Mouse (Mus musculus): ENCODE measurements around the gene Slc16a10.

Gene Slc16a10

DNA sequence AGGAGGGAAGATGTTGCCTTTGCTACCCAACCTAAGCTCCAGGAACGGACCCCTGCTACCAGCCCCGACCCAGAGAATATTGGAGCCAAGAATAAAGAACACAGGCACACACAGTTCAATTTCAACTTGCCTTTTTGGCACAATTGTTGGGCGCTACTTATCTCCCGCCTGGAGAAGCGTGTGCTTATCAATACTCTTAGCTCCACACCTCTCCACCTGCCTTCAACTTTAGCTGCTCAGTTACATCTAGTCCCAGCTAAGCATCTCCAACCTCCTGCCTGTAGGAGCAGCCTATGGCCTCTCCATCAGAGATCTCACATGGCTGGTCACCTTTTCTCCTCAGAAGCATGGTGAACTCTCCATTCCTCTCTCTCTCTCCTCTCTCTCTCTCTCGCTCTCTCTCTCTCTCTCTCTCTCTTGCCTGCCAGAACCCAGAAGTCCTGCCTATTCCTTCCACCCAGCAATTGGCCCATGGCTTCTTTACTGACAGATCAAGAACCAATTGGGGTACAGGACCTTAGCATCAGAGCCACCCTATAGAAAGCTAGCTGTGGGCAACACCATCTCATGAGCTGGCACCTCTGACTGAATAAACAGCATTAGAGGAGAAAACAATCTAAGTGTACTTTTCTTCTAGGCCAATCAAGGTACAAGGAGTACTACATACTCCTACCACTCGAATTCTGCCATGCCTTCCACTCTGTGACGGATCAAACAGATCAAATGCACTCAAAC, 5.4 kb upstream of the Slc16a10 start:
- DNase-seq: no peak

DNA sequence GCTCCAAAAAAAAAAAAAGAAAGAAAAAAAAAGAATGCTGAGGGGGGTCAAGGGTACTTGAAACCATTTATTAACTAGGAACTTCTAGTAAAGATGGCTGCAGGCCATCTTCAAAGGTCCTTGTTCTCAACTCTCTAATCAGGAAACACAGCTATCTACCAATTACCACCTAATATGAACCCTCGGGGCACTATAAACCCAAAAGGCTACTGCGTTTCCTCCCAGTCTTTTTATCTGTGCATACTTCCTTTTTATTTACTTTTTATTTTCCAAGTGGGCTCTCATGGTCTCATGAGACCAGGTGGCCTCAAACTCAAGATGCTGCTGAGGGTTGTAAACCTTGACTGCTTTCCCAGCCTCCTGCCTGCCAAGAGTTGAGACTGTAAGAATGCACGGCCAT, 4.4 kb upstream of the Slc16a10 start:
- no peak for DNase-seq

DNA sequence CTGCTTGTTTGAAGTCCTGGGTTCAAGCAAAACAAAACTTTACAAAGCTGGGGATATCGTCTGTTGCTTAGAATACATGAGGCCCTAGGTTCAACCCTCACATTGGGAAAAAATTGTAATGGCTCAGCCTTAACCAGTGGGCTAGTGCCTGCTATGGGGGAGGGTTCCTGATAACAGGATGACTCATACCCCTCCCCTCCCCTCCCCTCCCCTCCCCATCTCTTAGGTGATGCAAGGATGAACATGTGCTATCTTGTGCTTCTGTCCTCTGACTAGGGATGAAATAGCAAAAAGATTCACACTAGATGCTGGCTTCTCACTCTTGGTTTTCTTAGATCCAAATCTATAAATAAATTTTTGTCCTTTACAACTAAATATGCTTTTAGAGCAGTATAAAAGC, 2.8 kb upstream of the Slc16a10 start:
- no peak for DNase-seq

DNA sequence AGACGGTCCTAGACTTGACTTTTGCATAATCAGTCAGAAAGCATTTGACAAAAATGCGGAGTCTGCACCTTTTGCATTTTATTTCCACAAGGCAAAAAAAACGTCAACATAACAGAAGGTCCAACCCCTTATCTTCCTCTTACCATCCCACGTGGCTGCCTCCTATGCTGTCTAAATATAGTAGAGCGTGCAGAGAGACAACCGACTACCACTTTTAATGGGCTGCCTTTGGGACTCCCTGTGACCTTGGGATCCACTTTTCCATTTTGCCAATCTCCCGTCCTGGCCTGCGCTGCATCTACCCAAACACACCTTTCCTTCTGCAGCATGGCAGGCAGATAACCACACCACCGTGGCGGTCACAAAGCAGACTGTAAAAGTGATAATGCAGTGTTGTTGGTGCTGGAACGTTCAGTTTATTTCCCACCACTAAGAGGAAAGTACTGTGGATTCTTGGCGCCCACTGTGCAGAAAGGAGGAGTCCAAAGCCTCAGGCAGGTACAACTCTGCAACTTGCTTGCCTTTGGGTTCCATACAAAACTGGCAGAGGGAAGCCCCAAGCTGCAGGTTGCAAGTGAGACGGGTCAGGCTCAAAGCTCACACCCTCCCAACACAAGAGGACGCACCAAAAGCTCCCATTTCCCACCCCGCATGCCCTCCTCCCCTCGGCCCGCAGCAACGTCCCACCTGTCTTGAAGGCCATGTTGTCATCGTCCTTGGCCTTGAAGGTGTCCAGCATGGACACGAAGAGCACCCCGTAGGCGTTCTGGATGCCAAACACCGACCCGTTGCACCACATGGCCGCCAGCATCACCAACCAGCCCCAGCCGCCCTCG, 824 bp downstream of the Slc16a10 start:
- no peak for DNase-seq

DNA sequence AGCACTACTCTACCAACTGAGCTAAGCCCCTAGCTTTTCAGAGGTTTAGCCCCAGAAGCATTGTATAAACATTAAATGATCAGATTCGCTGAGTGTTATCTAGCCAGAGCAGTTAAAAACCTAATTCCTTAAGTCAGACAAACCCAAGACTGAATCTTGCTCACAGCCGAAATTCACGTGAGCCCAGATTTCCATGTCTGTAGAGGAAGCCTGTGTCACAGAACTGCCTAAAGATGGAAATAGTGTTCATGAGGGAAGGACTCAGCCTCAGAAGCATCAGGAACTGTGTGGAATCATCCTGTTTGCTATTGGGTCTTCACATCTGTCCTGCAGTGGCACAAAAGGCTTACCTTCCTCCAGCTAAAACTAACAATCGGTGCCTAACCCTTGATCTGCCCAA, 2.4 kb downstream of the Slc16a10 start:
- DNase-seq: no peak

DNA sequence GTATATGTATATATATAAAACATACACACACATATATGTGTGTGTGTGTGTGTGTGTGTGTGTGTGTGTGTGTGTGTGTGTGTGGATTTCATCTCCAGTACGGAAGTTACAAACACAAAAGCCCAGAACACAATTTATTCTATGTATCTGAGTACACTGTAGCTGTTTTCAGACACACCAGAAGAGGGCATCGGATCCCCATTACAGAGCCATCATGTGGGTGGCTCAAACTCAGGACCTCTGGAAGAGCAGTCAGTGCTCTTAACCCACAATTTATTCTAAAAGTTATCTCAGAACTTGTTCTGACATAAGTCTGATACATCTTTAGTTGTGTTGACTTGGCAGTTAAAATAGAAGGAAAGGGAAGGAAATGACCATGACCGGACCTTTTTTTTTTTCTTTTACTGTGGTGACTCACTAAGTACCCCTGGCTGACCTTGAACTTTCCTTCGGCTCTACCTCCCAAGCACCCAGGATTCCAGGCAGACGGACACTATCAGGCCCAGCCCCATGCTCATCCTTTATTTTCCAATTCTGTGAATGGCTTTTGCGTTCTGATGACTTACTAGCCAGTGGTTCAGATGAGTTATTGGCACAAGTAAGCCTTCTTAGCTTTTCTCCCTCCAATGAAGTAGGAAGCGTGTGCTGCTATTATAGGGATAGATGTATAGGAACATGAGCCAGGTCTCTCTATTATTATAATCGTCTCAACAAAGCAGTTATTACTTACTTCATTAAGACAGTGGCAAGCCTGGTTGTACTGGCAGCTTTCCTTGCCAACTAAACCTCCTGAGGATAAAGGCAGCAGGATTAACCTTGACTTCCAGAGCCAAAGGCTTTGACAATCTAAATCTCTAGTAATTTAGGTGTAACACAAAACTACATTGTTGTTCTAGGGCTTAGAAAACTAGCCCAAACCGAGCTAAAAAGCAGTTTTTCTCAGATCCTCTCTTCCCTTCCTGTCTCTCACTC, 6.0 kb downstream of the Slc16a10 start:
- DNase-seq: no peak

DNA sequence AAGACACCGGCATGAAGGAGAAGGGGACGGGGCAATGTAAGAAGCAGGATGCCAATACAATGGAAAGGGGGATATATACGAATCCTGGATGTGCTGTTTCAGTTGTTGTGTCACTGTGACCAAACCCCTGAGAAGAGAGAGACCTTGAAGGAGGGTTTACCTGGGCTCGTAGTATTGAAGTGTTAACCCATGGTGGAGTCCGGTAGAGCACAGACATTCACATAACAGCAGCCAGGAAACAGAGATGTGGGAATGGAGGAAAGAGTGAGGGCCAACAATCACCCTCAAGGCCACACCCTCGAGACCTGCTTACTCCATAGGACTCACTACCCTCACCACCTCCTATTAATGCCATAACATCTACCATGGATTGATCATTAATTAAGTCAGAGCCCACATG, 7.2 kb downstream of the Slc16a10 start:
- DNase-seq: no peak

DNA sequence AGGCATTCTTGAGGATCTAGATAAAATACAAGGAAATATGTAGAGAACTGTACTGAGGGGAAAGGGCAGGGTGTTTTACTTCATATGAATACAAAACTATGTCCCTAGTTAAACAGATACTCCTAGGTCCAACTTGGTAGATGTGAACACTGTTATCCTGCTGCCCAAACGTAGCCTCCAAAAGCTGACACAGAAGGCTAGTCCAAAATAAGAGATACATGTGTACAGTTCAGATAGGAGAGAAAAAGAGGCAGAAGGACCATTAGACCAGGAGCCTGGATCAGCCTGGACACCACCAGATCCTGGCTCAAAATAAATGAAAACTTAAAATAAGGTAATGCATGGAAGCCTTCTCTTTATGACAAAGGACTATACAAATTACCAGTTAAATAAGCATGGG, 8.4 kb downstream of the Slc16a10 start:
- no peak for DNase-seq

DNA sequence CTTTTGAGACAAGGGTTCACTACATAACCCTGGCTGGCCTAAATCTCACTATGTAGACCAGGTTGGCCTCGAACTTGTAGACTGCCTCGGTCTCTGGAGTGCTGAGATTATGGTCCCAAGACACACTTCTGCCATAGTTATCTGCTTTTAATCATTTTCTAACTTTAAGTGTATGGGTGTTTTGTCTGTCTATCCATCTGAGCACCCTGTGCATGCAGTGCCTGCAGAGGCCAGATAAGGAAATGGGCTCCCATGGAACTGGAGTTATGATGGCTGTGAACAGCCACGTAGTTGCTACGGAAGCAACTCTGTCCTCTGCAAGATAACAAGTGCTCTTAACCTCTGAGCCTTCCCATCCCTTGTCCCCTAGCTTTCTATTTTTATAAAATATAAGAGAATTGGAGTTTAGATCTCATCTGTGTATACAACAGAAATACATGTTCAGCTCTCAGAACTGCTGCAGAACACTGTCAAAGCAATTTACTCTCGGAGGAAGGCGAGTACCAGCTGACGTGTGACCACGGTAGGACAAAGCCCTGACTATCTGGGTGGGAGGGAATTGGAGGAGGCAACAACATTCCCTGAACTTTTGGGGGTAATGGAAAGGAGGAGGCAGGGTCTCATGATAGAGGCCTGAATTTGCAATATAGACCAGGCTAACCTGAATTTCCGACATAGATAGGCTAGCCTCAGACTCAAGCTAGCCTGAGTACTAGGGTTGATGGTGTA, 10.2 kb downstream of the Slc16a10 start:
- DNase-seq: no peak

DNA sequence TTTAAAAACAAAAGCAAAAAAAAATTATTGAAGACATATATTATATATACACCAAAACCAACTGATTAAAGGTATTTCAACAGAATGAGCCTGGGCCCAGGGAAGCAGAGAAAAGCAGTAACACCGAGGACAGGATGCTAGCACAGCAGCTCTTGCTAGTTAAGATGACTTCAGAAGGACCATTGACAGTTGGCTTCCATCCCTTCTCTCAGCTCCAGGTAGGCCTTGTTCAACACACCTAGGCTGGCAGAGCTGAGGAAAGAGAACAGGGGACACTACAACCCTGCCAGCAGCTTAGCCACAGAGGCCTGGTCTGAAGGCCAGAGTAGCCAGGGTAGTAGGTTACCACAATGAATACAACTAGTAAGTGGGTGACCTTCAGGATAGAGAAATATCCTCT, 11.9 kb downstream of the Slc16a10 start:
- no peak for DNase-seq

DNA sequence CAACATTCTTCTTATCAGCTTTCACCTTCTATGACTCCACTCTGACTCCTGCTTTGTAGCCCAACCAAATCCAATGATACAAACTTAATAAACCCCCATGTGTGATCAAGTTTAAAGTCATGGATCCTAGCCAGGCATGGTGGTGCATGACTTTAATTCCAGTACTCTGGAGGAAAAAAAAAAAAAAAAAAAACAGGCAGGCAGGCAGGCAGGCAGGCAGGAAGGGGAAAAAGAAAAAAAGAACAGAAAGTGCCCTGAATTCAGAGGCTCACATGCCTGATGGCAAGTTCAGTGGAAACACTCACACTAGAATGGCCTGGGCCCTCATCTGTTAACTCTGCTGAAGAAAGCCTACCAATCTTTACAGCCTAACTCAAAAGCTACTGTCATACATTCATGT, 12.9 kb downstream of the Slc16a10 start:
- no peak for DNase-seq

DNA sequence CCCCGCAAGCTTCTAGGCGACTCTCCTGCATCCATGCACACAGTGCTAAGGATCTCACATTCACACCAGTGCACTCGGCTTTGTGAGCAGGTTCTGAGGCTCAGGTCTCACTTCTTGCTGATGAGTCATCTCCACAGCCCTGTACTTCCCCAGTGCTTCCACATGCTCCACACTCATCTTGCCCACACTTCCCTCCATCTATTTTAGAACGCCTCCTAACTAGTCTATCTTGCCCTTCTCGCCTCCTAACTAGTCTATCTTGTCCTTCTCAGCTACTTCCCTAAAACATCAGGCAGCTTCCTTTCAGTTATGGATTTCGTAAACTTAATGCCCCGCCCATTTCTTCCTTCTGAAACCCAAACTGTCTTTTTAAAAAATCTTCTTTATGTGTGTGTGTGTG, 13.6 kb downstream of the Slc16a10 start:
- no peak for DNase-seq

DNA sequence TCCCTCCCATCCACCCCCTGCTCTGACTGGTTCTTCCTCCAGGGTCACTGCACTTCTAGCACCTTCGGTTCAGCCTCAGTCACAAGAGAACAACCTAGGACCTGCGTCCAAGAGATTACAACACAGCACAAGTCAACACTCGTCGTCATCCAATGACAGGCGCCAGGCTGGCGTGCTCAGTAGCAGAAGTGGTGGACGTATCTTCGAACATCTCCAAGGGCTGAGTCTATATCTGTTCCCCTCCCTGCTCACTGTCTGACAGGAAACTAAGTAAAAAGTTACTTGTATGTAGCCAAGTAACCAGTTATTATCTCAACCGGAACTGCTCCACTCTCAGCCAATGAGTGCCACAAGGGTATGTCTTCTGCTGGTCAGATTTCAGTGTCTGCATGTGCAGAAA, 16.9 kb downstream of the Slc16a10 start:
- DNase-seq: no peak

DNA sequence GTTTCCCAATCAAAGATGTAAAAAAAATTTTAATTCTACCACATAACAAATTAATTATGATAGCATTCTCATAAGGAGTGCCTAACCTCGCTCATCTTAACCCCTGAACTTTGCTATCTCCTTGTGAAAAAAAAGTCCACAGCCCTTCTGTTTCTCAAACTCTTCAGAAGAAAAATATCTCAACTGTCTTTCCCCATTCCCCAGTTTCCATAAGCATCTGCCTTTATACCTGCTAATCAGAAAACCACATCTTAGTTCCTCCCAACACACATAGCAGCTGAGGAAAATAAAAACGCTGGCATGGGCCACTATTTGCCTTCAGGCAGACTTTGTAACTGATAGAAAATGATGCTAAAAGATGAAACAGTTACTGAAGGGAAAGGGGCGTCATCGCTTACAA, 17.5 kb downstream of the Slc16a10 start:
- no peak for DNase-seq

DNA sequence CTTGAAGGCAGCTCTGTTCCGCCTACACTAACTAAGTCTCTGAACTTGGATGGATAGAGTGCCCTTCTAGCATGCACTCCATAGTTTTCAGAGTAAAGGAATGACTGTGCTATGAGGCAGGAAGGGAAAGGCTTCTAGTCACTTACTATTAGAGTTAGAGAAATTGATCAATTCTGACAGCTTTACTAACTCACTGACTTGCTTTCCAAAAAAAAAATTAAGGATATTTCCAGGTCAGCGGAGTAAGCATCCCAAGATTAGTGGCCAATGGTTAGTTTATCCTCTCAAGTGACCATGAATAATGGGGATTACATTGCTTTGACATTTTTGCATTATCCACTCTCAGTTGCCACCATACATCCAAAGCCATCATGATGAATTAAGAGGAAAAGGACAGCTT, 18.0 kb downstream of the Slc16a10 start:
- no peak for DNase-seq

DNA sequence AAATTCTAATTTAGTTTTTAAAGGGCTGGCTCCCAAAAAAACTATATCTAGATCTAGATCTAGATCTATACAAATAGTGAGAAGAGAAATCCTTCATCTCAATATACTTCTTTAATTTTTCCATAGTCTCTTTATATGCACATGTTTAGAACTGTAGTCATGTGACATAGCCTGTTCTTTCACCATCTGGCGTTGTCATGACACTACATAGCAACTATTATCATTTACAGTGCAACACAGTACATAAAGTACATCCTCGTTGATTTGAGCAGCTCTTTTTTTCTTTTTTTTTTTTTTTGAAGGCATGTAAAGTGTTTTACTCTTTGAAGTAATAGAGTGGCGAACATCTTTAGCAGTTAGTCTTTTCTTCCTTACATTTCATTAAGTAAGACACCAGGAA, 22.6 kb downstream of the Slc16a10 start:
- no peak for DNase-seq

DNA sequence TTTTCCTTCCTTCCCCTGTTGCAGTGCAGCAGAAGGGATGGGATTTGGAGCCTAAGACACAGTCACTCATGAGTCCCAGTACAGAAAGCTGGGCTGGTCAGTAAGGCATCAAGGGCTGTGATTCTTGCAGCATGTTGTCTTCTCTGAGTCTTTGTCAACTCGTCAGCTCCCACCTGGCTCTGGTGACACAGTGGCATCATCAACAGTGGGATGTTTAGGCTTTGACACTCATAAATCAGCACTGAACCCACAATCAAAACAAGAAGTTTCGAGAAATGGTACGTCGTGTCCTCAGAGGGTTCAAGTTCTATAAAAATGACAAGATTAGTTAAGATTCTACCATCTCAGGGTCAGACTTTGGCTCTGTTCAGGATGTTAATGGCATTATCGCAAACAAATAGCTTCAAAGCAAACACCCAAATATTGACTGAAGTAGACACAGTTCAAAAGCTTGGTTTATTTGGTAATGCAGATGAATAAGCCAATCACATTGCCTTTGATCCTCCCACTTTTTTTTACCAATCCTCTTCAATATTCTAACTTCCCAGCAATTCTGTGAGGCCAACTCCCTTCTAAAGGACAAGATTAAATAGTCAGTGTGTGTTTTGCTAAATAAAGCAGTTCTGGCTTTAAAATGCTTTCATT, 23.2 kb downstream of the Slc16a10 start:
- no peak for DNase-seq

DNA sequence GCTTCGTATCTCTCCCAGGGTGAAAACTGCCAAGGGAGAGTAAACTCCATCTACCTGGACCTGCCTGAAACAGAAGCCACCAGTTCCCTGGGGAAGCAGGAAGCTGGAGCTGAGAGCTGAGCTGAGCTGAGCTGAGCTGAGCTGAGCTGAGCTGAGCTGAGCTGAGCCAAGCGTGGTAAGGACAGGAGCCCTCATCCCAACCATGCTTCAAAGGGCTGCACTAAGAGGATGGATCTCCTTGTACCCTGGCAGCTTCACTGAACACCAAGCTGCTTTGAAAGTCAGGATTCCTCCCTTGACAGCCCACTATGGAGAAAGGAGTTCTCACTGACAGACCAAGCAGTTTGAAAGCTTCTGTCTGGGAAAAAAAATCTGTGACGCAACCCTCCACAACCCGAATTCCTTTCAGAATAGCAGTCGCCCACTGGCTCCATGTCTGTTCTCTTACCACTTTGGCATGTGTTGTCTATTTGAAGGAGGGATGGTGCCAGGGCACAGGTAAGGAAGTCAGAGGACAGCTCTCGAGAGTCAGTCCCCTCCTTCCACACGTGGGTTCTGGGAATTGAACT, 28.5 kb downstream of the Slc16a10 start:
- no peak for DNase-seq

DNA sequence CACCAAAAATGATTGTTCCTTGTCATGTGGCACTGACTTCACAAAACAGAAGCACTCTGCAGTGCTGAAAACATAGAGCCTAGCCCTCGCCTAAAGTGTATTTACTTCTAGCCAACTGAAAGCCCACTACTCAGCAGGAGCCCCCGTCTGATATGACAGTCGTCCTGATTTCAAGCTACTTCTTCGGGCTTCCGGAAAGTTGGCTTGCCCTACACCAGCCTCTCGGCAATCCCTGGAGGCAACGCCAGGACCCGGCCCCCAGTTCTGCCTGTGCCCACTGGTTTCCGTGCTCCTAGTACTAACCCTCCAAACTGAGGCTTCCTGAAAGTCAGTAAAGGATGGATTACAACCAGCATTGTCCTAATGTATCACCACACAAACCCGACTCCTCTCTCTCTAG, 29.8 kb downstream of the Slc16a10 start:
- no peak for DNase-seq

DNA sequence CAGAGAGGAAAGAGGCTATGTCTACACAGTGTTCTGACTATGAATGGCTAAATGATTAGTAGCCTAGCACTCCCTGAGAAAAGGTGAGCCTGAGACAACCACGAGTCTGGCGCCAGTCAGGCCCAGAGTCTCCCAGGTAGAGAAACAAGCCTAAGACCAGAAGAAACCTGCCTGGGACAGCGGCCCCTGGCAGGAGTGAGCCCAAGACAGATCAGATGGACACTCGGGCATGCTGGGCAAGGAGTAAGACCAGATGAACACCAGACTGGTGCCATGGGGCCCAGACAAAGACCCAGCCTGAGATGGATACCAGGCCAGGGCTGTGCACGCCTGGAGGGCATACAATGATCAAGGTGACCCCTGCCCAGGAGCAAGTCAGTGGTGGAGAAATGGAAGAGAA, 32.5 kb downstream of the Slc16a10 start:
- no peak for DNase-seq

DNA sequence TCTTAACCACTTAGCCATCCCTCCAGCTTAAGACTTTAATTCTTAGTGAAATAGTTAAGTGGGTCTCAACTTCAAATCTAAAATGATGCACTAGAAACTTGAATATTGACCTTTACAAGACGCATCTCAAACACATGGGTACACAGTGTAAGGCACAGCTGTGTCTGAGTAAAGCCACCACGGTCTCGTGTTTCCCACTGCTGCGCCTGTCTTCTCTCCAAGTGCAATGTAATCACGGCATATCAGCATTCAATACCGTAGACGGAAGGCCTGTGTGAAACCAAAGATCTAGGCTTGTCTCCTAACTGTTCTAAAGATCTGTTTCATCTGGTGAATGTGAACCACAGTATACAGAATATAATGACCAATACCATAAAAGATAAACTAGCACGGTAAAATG, 33.1 kb downstream of the Slc16a10 start:
- no peak for DNase-seq

DNA sequence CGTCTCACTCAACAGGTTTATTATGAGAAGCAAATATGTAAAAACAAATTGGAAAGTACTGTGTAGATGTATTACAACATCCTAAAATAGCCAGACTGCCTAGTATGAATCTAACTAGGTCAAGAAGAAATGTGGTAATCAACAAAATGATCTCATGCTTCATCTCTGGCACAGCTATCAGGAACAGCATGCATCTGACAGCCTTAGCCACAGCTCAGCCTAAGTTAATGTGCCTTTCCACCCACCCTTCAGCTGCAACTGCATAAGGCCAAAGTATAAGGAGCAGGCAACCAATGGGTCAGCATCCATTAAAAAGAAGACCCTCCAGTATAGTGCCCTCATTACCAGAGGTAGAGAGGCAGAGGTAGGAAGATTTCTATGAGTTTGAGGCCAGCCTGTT, 34.1 kb downstream of the Slc16a10 start:
- DNase-seq: no peak
